Mouse (Mus musculus) forebrain, embryonic 13.5 days (tissue): ENCODE results near the gene Spint2. TPM values are rescaled to one million over a fixed set of nuclear protein-coding genes. Genes with fewer than 3 reads are reported as not detected.

Experiments used
- ATAC-seq: fragments of 200-750 bp; cut with Nextera tagmentation; 2 replicates; pipeline ENCODE4 v1.8.0; 2017
- H3K27ac ChIP-seq: fragments of 300-500 bp; sonication (generic); 2 replicates; pipeline ENCODE4 v1.5.1; 2015; ENCODE audit warnings: inconsistent platforms, mild to moderate bottlenecking, moderate library complexity
- H3K27me3 ChIP-seq: fragments of 300-500 bp; sonication (generic); 2 replicates; pipeline ENCODE4 v1.6.1; 2015; ENCODE audit warnings: mild to moderate bottlenecking, inconsistent platforms
- H3K36me3 ChIP-seq: fragments of 300-500 bp; sonication (generic); 2 replicates; pipeline ENCODE4 v1.6.1; 2015; ENCODE audit warnings: mild to moderate bottlenecking, inconsistent platforms; ENCODE audit not compliant: poor library complexity, severe bottlenecking
- H3K4me1 ChIP-seq: fragments of 300-500 bp; sonication (generic); 2 replicates; pipeline ENCODE4 v1.6.1; 2015; ENCODE audit warnings: inconsistent platforms
- H3K4me2 ChIP-seq: fragments of 300-500 bp; sonication (generic); 2 replicates; pipeline ENCODE4 v1.6.1; 2015; ENCODE audit warnings: inconsistent platforms, mild to moderate bottlenecking, moderate library complexity
- H3K4me3 ChIP-seq: fragments of 300-500 bp; sonication (generic); 2 replicates; pipeline ENCODE4 v1.5.1; 2015; ENCODE audit warnings: mild to moderate bottlenecking, inconsistent platforms
- H3K9ac ChIP-seq: fragments of 300-500 bp; sonication (generic); 2 replicates; pipeline ENCODE4 v1.6.1; 2015; ENCODE audit warnings: mild to moderate bottlenecking, inconsistent platforms
- H3K9me3 ChIP-seq: fragments of 300-500 bp; sonication (generic); replicated peaks from 2 replicates; pipeline ENCODE4 v1.6.1; 2016; ENCODE audit warnings: inconsistent platforms
- WGBS: fragments of 180-500 bp; shearing (Covaris S2); methylation state at CpG from one replicate; pipeline ENCODE4 v1.1.7; 2015; 5-methylcytosine and 5-hydroxymethylcytosine counted together
- polyA plus RNA-seq: library from polyadenylated mRNA; unstranded; fragments of >200 nt; fragmentation: Nextera tagmentation; extraction: Ambion mirVana; gene quantifications from 2 replicates; pipeline ENCODE4 v1.2.1, GENCODE M21; 2015

Spint2 gene
- polyA plus RNA-seq, result 30.1 and 41.3 TPM in 2 replicates

DNA sequence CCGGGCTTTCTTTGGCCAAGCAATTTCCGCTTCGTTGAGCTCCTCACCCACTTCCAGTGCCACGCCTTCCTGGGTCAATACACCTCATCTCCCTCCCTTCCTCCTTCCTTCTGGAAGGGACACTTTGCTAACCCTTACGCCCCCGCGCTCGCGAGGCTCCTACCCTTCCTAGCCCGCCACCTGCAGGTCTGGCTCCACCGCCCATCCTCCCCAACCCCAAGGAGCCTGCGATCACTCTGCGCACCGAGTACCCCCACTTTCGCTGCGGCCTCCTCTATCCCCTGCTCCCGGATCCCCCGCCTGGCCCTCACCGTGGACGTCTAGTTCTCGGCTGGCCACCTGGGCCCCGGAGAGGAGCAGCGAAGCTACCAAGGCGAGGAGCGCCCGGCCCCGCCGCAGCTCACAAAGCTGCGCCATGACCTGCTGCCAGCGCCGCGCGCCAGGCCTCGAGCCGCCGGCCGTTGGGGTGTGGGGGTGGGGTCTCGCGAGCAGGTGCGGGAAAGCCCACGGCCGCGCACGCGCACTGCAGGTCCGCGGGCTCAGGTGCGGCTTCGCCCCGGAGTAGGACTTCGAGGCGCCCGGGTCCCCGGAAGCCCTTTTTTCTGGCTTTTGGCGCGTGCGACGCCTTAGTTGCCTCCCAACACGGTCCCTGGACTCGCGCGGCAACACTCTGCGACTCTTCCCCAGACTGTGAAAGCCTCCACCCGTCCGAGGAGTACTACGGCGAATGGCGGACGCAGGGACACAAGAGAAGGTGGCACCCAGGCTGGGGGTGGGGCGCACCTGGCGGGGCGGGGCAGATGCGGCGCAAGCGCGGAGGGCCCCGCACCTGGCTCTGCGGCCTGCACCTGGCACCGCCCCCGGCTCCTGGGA lies at the start of gene Spint2:
Spint2 (minus strand) TSS at position 712 of the 873 bp plus-strand sequence.
- Histone ChIP-seq H3K27me3 (peaks cover 36% of the 10 kb centered on the region), H3K27ac (no peak within 1 kb of the TSS), H3K36me3 (no peaks in the 10 kb centered on the region), H3K4me1 (peaks cover 17% of the 10 kb centered on the region), H3K4me2 (peak within 1 kb of the TSS; percentile 98), H3K4me3 (peak within 1 kb of the TSS; percentile 57), H3K9me3 (no peaks in the 10 kb centered on the region), H3K9ac (peak within 1 kb of the TSS; percentile 73)
- ATAC-seq, result peak; percentile 58
- under 1% methylated on average over 79 of the region's 80 CpGs for WGBS

- no peak overlapping the region for H3K4me2 ChIP-seq
- 93% methylated on average over 16 of the region's 16 CpGs for WGBS
- no peaks in the 10 kb centered on the region for H3K27me3 ChIP-seq
- no peak overlapping the region for H3K4me3 ChIP-seq
- peaks cover 2% of the 10 kb centered on the region for H3K4me1 ChIP-seq
- H3K27ac ChIP-seq, result no peak overlapping the region
- no peak for ATAC-seq
- peaks cover 49% of the 10 kb centered on the region for H3K36me3 ChIP-seq
- H3K9me3 ChIP-seq, result no peaks in the 10 kb centered on the region
- no peak overlapping the region for H3K9ac ChIP-seq
These were observed 47.3 kb upstream of the Spint2 start for GRCm38 (mm10) chr7:29328984-29329383.

DNA sequence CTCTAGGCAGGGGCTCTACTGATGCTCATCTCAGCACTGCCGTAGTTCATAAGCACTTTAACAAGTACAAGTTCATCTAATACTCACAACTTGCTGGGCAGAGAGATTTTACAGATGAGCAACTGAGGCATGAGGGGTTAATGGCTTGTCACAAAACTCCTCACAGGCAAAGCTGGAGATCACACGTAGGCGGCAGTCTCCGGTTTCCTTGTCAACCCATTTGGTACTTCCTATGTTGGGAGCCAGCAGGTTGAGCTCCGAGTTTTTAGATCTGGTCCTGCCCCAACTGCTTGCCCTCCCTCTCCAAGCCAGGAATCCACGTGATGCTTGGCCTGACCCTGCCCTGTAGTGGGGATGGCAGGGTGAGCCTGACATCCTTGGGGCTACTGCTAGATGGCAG lies 45.4 kb upstream of the Spint2 start:
- no peak for ATAC-seq
- H3K4me2 ChIP-seq, result no peak overlapping the region

DNA sequence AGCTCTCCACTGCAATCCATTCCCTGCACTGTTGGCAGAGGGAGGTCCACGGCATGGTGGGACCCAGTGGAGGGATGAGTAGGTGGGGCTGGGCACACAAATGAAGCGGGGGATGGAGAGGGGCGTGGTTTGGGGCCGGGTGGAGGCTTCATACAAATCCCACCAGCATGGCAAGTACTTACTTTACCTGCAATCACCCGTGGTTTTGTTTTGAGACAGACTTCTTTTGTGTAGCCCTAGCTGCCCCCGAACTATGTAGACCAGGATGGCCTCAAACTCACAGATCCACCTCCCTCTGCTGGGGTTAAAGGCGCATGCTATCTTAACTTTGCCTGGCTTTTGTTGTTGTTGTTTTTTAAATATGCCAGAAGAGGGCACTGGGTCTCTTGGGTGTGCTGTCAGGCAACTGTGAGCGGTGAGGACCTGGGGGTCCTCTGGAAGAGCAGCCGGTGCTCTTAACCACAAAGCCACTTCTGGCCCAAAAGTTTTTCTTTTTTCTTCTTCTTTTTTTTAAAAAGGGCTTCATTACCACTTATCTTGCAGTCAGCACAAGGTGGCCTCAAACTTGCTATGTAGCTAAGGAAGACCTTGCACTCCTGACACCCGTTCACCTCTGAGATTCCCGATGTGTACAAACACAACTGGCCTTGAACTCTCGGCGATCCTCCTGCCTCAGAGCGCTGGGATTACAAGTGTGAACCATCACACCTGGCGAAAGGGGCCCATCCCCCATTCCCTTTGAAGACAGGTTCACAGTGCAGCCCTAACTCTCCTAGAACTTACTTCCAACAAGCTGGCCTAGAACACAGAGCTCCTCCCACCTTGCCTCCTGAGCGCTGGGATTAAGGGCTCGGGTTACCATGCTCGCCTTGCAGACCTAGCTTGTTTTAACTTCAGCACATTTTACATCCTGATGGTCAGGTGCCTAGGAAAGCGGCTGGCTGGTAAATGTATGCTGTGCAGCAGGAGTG lies 37.9 kb upstream of the Spint2 start:
- Histone ChIP-seq H3K4me3 (peak overlapping the region; percentile 22), H3K27me3 (no peaks in the 10 kb centered on the region), H3K9ac (peak overlapping the region; percentile 51), H3K36me3 (peaks cover 26% of the 10 kb centered on the region), H3K9me3 (no peaks in the 10 kb centered on the region), H3K27ac (peak overlapping the region; percentile 97), H3K4me2 (peak overlapping the region; percentile 55), H3K4me1 (peaks cover 64% of the 10 kb centered on the region)
- ATAC-seq, result no peak
- 10% methylated on average over 19 of the region's 19 CpGs for WGBS

More for the DNA sequence above, 45.4 kb upstream of the Spint2 start:
- H3K4me3 ChIP-seq, result no peak overlapping the region
- no peaks in the 10 kb centered on the region for H3K27me3 ChIP-seq
- WGBS, result 89% methylated on average over 6 of the region's 6 CpGs
- no peak overlapping the region for H3K27ac ChIP-seq
- peaks cover 53% of the 10 kb centered on the region for H3K36me3 ChIP-seq
- H3K9ac ChIP-seq, result no peak overlapping the region
- H3K4me1 ChIP-seq, result no peaks in the 10 kb centered on the region
- no peaks in the 10 kb centered on the region for H3K9me3 ChIP-seq

DNA sequence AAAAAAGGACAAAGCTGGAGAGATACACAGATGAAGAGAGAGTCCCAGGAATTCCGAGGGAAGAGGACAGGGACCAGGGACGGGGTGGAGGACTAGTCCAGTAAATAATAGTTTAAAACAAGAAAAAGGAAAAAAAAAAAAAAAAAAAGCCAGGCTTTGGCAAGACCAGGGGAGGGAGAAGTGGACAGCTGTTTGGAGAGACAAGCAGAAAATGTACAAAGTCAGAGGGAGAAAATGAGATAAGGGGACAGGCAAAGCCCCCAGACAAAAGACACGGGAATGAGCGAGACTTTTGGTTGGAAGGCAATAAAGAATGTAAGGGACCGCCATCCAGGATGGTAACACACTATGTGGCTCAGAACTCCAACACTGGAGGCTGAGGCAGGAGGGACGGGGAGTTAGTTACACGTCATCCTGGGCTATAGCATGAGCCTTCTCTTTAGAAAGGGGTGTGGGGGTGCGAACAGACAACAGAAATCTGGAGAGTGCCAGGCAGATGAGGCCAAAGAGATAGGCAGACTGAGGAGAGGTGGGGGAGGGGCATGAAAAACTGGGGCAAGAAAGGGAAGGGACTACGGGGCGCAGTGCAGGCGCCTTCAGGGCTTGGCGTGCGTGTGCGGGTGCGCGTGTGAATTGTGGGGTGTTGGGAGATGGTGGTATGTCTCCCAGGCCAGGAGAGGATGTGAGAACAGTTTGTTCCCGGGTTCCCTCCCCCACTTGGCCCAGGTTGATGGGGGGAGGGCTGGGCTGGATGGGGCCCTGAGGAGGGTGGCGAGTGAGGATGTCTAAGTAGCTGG lies 36.6 kb upstream of the Spint2 start:
- H3K36me3 ChIP-seq, result peaks cover 25% of the 10 kb centered on the region
- peaks cover 77% of the 10 kb centered on the region for H3K4me1 ChIP-seq
- peak overlapping the region; percentile 97 for H3K27ac ChIP-seq
- peak overlapping the region; percentile 51 for H3K9ac ChIP-seq
- no peaks in the 10 kb centered on the region for H3K9me3 ChIP-seq
- WGBS, result 3% methylated on average over 18 of the region's 18 CpGs
- H3K27me3 ChIP-seq, result no peaks in the 10 kb centered on the region
- peak; percentile 20 for ATAC-seq
- H3K4me3 ChIP-seq, result peak overlapping the region; percentile 22
- H3K4me2 ChIP-seq, result peak overlapping the region; percentile 55

GRCm38 (mm10) chr7:29317558-29317957 lies 35.8 kb upstream of the Spint2 start:
- Histone ChIP-seq H3K27me3 (no peaks in the 10 kb centered on the region), H3K36me3 (peaks cover 26% of the 10 kb centered on the region), H3K4me2 (peak overlapping the region; percentile 55), H3K4me3 (no peak overlapping the region; the same call in 1 of the 2 replicates), H3K27ac (peak overlapping the region; percentile 97), H3K4me1 (peaks cover 85% of the 10 kb centered on the region), H3K9ac (peak overlapping the region; percentile 60), H3K9me3 (no peaks in the 10 kb centered on the region)
- ATAC-seq, result peak; percentile 69
- WGBS, result 0% methylated on average over 2 of the region's 2 CpGs

DNA sequence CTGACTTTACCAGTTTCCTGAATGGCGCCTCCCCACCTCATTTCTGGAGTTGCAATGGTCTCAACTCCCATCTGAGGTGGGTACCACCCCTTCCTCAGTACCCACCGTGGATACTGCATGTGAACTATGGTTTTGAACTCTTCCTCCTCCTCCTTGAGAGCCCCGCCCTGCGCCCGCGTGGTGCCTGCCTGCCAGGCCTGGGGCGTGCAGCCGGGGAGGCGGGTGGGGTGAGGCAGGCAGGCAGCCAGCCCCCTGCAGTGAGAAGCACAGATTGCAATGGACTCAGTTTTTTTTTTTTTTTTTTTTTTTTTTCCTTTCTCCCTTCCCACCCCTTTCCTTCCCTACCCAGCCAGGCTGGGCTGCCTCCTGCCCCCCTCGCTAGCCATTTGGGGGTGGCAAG lies 35.3 kb upstream of the Spint2 start:
- ATAC-seq, result peak; percentile 51
- Histone ChIP-seq H3K36me3 (peaks cover 31% of the 10 kb centered on the region), H3K4me2 (peak overlapping the region; percentile 55), H3K27me3 (no peaks in the 10 kb centered on the region), H3K9ac (peak overlapping the region; percentile 60), H3K4me1 (peaks cover 90% of the 10 kb centered on the region), H3K4me3 (no peak overlapping the region), H3K27ac (peak overlapping the region; percentile 97), H3K9me3 (no peaks in the 10 kb centered on the region)
- under 1% methylated on average over 10 of the region's 10 CpGs for WGBS

DNA sequence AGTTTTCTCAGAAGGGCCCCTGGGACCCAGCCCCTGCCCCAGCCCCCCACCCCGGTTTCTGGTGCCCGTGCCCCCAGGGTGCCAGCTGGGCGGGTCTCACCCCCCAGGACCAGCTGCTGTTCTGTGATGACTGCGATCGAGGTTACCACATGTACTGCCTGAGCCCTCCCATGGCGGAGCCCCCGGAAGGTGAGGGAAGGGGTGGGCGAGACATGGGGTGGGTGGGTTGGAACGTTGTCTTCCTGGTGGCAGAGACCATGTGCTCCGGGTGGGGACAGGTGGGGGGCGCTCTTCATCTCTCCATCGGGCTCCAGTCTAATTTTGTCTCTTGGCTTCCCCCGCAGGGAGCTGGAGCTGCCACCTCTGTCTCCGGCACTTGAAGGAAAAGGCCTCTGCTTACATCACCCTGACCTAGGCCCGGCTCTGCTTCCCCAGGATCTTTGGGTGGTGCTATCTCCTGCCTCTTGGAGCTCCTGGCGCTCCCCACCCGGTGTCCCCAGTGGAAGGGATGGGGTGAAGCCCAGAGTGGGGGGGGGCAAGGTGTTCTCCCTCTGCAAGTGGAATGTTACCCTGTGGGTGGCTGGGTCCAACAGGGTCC lies 34.5 kb upstream of the Spint2 start:
- ATAC-seq, result peak; percentile 1; the same call in 1 of the 2 replicates
- no peak overlapping the region for H3K4me3 ChIP-seq
- H3K27me3 ChIP-seq, result no peaks in the 10 kb centered on the region
- peak overlapping the region; percentile 53 for H3K9ac ChIP-seq
- H3K27ac ChIP-seq, result peak overlapping the region; percentile 97
- H3K36me3 ChIP-seq, result peaks cover 38% of the 10 kb centered on the region
- H3K4me2 ChIP-seq, result peak overlapping the region; percentile 55
- no peaks in the 10 kb centered on the region for H3K9me3 ChIP-seq
- peaks cover 88% of the 10 kb centered on the region for H3K4me1 ChIP-seq
- 40% methylated on average over 16 of the region's 17 CpGs for WGBS

GRCm38 (mm10) chr7:29314844-29315628 lies 33.3 kb upstream of the Spint2 start:
- H3K4me3 ChIP-seq, result no peak overlapping the region
- peak overlapping the region; percentile 97 for H3K27ac ChIP-seq
- WGBS, result 53% methylated on average over 13 of the region's 13 CpGs
- peaks cover 44% of the 10 kb centered on the region for H3K36me3 ChIP-seq
- H3K4me2 ChIP-seq, result peak overlapping the region; percentile 55
- H3K27me3 ChIP-seq, result no peaks in the 10 kb centered on the region
- no peak overlapping the region for H3K9ac ChIP-seq
- H3K9me3 ChIP-seq, result no peaks in the 10 kb centered on the region
- peaks cover 92% of the 10 kb centered on the region for H3K4me1 ChIP-seq
- peak; percentile 22 for ATAC-seq

DNA sequence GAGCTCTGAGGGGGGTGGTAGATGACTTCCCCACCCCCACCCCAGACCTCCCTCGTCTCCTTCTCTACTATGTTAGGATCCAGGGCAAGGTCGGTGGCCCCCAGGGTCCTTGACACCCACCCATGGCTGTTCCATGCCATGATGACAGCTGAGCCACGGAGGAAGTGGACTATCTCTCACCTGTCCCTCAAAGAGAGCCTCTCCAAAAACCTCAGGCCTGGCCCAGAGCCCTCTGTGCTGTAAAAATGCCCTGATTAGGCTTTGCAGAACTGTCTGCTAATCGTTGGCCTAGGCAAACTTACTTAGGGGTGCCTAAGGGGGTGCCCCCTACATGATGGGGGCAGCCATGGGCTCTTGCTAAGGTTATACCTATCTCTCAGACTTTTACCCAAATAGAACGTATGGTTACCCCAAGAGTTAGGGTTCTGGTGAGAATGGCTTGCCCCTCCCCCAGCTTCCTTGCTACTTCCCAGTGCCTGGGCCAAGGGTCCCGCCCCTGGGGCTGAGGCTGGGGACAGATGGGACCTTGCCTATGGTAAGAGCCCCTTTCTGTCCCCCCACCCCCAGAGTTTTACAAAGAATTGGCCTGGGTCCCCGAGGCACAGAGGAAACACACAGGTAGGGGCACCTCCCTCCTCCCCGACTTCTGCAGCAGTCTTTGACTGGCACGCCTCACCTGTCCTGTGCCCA lies 32.0 kb upstream of the Spint2 start:
- WGBS, result 48% methylated on average over 9 of the region's 9 CpGs
- Histone ChIP-seq H3K36me3 (peaks cover 48% of the 10 kb centered on the region), H3K4me1 (peaks cover 92% of the 10 kb centered on the region), H3K27ac (peak overlapping the region; percentile 97), H3K4me2 (peak overlapping the region; percentile 55), H3K9ac (0 out of 2 replicates have a peak overlapping the region, but pooled peaks have one; percentile 34), H3K27me3 (no peaks in the 10 kb centered on the region), H3K9me3 (no peaks in the 10 kb centered on the region), H3K4me3 (no peak overlapping the region)
- no peak for ATAC-seq
